In genomic region chr9:48895819-48896536, GRCm38 (mm10) we compare ENCODE assay signal across 12 mouse cellular contexts. TPM values are rescaled to one million over a fixed set of nuclear protein-coding genes. Genes with fewer than 3 reads are reported as not detected.
DNase-seq lines count a peak whose midpoint lies in the region; ATAC-seq and TF ChIP-seq lines count a peak whose summit lies in the region.
"Had no signal": no experiment of that assay in that cellular context is flagged by ENCODE, and none has a peak within 500 bp of the region (broad histone marks: within the 10 kb centered on the region; RNA-seq: fewer than 3 reads in every experiment).

No protein-coding gene starts in this region.

- H3K27me3 ChIP-seq in forebrain, embryonic 15.5 days: peaks cover 5% of the 10 kb centered on the region; the same call in 1 of the 2 replicates
- H3K27me3 ChIP-seq in midbrain, embryonic 13.5 days: peaks cover 19% of the 10 kb centered on the region

- H3K27ac ChIP-seq in forebrain, embryonic 15.5 days (replicated peaks): peak overlapping the region; percentile 81
- peak overlapping the region; percentile 74 for H3K27ac ChIP-seq in midbrain, embryonic 13.5 days
- H3K27ac ChIP-seq: heart, embryonic 15.5 days; liver, embryonic 14.5 days had no signal

- peak overlapping the region; percentile 24 for H3K4me3 ChIP-seq in forebrain, embryonic 15.5 days
- peak overlapping the region; percentile 23 for H3K4me3 ChIP-seq in midbrain, embryonic 13.5 days (replicated peaks)
- H3K4me3 ChIP-seq in lung, adult 2 months (replicated peaks; ENCODE audit: extremely low read depth, low read depth, low read length): no peak overlapping the region
- H3K4me3 ChIP-seq: heart, embryonic 15.5 days; megakaryocyte, embryonic 14.5 days had no signal

- DNase-seq in R1 (ENCODE audit: low read depth, low spot score): peak; percentile 71
- DNase-seq in embryo, embryonic 10.5 days (ENCODE audit: low spot score): peak; percentile 83
- no peak for DNase-seq in lung, adult 2 months
- DNase-seq in thymus, postnatal 36 days: no peak
- no peak for DNase-seq in kidney, postnatal 14 days
- no peak for DNase-seq in cerebellum, postnatal 4 days (ENCODE audit: low spot score in 2 of 2)
- DNase-seq: cerebellum, adult 2 months had no signal

- no peaks in the 10 kb centered on the region for H3K36me3 ChIP-seq in forebrain, embryonic 15.5 days
- H3K36me3 ChIP-seq in midbrain, embryonic 13.5 days: no peaks in the 10 kb centered on the region
- H3K36me3 ChIP-seq: heart, embryonic 15.5 days had no signal

- H3K9ac ChIP-seq in forebrain, embryonic 15.5 days (replicated peaks): peak overlapping the region; percentile 36; the same call in 1 of the 2 replicates
- H3K9ac ChIP-seq in midbrain, embryonic 13.5 days (replicated peaks): peak overlapping the region; percentile 40; the same call in 1 of the 2 replicates
- H3K9ac ChIP-seq: heart, embryonic 15.5 days; liver, embryonic 14.5 days had no signal

- TF ChIP-seq CTCF in lung, adult 2 months (IDR thresholded peaks at IDR 0.05; ENCODE audit: insufficient read depth, low read length): no peak

- peak; percentile 84 for ATAC-seq in forebrain, embryonic 15.5 days (replicated peaks)
- peak; percentile 85 for ATAC-seq in midbrain, embryonic 13.5 days

- no peak for TF ChIP-seq POLR2A in lung, adult 2 months (IDR thresholded peaks at IDR 0.05; ENCODE audit: borderline replicate concordance, extremely low read depth, low read depth, low read length)

- H3K9me3 ChIP-seq in forebrain, embryonic 15.5 days: no peaks in the 10 kb centered on the region
- no peaks in the 10 kb centered on the region for H3K9me3 ChIP-seq in midbrain, embryonic 13.5 days
- H3K9me3 ChIP-seq: heart, embryonic 15.5 days; megakaryocyte, embryonic 14.5 days had no signal

- peaks cover 19% of the 10 kb centered on the region for H3K4me1 ChIP-seq in forebrain, embryonic 15.5 days
- H3K4me1 ChIP-seq in midbrain, embryonic 13.5 days (replicated peaks): peaks cover 30% of the 10 kb centered on the region
- H3K4me1 ChIP-seq in lung, adult 2 months (ENCODE audit: control insufficient read depth, insufficient read depth, low read length): no peaks in the 10 kb centered on the region
- H3K4me1 ChIP-seq: heart, embryonic 15.5 days had no signal

- H3K4me2 ChIP-seq in forebrain, embryonic 15.5 days (replicated peaks): peak overlapping the region; percentile 51
- peak overlapping the region; percentile 50 for H3K4me2 ChIP-seq in midbrain, embryonic 13.5 days (replicated peaks)
- H3K4me2 ChIP-seq: heart, embryonic 15.5 days had no signal

- WGBS in forebrain, embryonic 15.5 days: 1% methylated on average over 18 of the region's 18 CpGs
- WGBS in midbrain, embryonic 13.5 days: 2% methylated on average over 18 of the region's 18 CpGs
- WGBS in lung, adult 2 months: 28% methylated on average over 18 of the region's 18 CpGs

RNA-seq across cellular contexts. Expression of gene Htr3a, which starts 14.9 kb away (rescaled TPM):
- 4.5 and 6.2 TPM in 2 replicates for polyA plus RNA-seq in forebrain, embryonic 15.5 days (2015; fragmentation: Nextera tagmentation; extraction: Ambion mirVana)
- 0.46 and 1.2 TPM in 2 replicates for polyA plus RNA-seq in midbrain, embryonic 13.5 days (2015; fragmentation: Nextera tagmentation; extraction: Ambion mirVana)
- polyA plus RNA-seq in lung, adult 2 months (2012; rRNA removed): 0.21 and 0.36 TPM in 2 replicates
- polyA plus RNA-seq: liver, embryonic 14.5 days had no signal

RNA-seq across cellular contexts. Expression of gene Zbtb16, which starts 60.0 kb away (rescaled TPM):
- polyA plus RNA-seq in forebrain, embryonic 15.5 days (2015; fragmentation: Nextera tagmentation; extraction: Ambion mirVana): 5.2 and 5.7 TPM in 2 replicates
- polyA plus RNA-seq in midbrain, embryonic 13.5 days (2015; fragmentation: Nextera tagmentation; extraction: Ambion mirVana): 6.8 and 7.2 TPM in 2 replicates
- 16.0 and 44.4 TPM in 2 replicates for polyA plus RNA-seq in lung, adult 2 months (2012; rRNA removed)

Comparison
In these comparisons a context has a peak if more than half of its experiments do, and no peak if none do; other contexts are left out.
1. DNase-seq: peak in R1 (single experiment) and embryo, embryonic 10.5 days (single experiment); none in lung, adult 2 months (single experiment), thymus, postnatal 36 days (0 of 2), kidney, postnatal 14 days (single experiment) and cerebellum, postnatal 4 days (0 of 2).